Mouse (Mus musculus) G1E (cell line): Measurements from ENCODE around the gene Apoa2.

Experiments
- CTCF ChIP-seq: IDR thresholded peaks from 2 replicates; pipeline ENCODE4 v1.5.1; 2012; ENCODE audit warnings: low read depth, low read length, inconsistent platforms, mixed read lengths
- POLR2AphosphoS5 ChIP-seq: IDR thresholded peaks from 2 replicates; pipeline ENCODE4 v1.6.1; 2012; ENCODE audit warnings: low read depth, low read length, inconsistent platforms; ENCODE audit not compliant: insufficient replicate concordance

- TF ChIP-seq CTCF (no peak), POLR2AphosphoS5 (no peak)
These were observed 29.6 kb upstream of the Apoa2 start for GRCm38 (mm10) chr1:171195046-171195822.
